ENCODE assay signal across 20 mouse cellular contexts in the genomic region with DNA sequence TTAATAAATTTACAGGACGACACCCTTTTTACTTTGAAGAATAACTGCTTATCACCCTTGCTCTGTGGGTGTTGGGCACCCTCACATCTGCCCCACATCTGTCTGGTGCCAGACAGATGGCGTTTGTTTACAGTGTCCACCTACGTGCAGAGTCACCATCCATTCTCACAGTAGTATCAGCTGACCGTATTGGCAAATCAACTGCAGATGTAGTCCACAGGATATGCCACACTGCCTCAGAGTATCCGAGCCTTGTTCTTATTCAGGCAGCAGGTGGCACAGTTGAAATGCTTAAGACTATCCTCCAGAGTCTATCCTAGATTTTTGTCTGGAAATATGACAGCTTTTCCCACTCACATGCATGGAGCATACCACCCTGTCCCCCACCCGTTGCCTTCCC. TPM values are rescaled to one million over a fixed set of nuclear protein-coding genes. Genes with fewer than 3 reads are reported as not detected.
DNase-seq lines count a peak whose midpoint lies in the region; ATAC-seq lines count a peak whose summit lies in the region.
"Had no signal": no experiment of that assay in that cellular context is flagged by ENCODE, and none has a peak within 500 bp of the region (broad histone marks: within the 10 kb centered on the region; RNA-seq: fewer than 3 reads in every experiment).

No protein-coding gene starts in this region.

- ATAC-seq in frontal cortex, adult (ENCODE audit: low TSS enrichment): peak; percentile 67; the same call in 1 of the 2 replicates
- ATAC-seq in megakaryocyte, adult 5-6 weeks (ENCODE audit: poor library complexity, severe bottlenecking): no peak
- 0 out of 2 replicates have a peak, but pooled peaks have one; percentile 31 for ATAC-seq in liver, embryonic 11.5 days (replicated peaks; ENCODE audit: low FRiP score)
- ATAC-seq in megakaryocyte-erythroid progenitor cell, adult 5-6 weeks (replicated peaks; ENCODE audit: low FRiP score, low TSS enrichment, poor library complexity, severe bottlenecking): peak; percentile 74
- ATAC-seq in hindbrain, embryonic 14.5 days (ENCODE audit: low FRiP score): no peak
- ATAC-seq: forebrain, postnatal 0 days had no signal

- no peaks in the 10 kb centered on the region for H3K9me3 ChIP-seq in megakaryocyte, embryonic 14.5 days
- H3K9me3 ChIP-seq in liver, embryonic 11.5 days (ENCODE audit: control insufficient read depth, low read length): no peaks in the 10 kb centered on the region
- no peaks in the 10 kb centered on the region for H3K9me3 ChIP-seq in hindbrain, embryonic 14.5 days (ENCODE audit: control insufficient read depth, low read length)
- H3K9me3 ChIP-seq: hindbrain, embryonic 15.5 days; neural tube, embryonic 12.5 days had no signal

- no peak overlapping the region for H3K4me2 ChIP-seq in liver, embryonic 11.5 days
- no peak overlapping the region for H3K4me2 ChIP-seq in hindbrain, embryonic 14.5 days (replicated peaks)
- H3K4me2 ChIP-seq: heart, embryonic 11.5 days; hindbrain, embryonic 15.5 days; neural tube, embryonic 12.5 days had no signal

- no peak for DNase-seq in frontal cortex, adult 2 months (ENCODE audit: extremely low spot score in 1 of 2, low spot score in 1 of 2)
- no peak for DNase-seq in liver, embryonic 11.5 days (ENCODE audit: low spot score)
- DNase-seq in hindbrain, embryonic 14.5 days (ENCODE audit: low spot score): no peak
- no peak for DNase-seq in heart, adult 18-20 months
- DNase-seq: cerebellum, adult 9-11 months; forebrain, postnatal 0 days; gastrocnemius, postnatal 10 days; heart, postnatal 14 days; kidney, adult 9 months; kidney, postnatal 4 days; lung, postnatal 4 days; right cerebral cortex, postnatal 14 days; thymus, postnatal 14 days had no signal

- peaks cover 70% of the 10 kb centered on the region for H3K36me3 ChIP-seq in megakaryocyte, embryonic 14.5 days (replicated peaks; ENCODE audit: low read length)
- H3K36me3 ChIP-seq in liver, embryonic 11.5 days (ENCODE audit: control insufficient read depth, insufficient read depth, low read length): peaks cover 14% of the 10 kb centered on the region
- H3K36me3 ChIP-seq in hindbrain, embryonic 14.5 days (replicated peaks; ENCODE audit: control insufficient read depth, insufficient read depth): peaks cover 57% of the 10 kb centered on the region

- WGBS in liver, embryonic 11.5 days: 72% methylated on average over 6 of the region's 6 CpGs
- WGBS in hindbrain, embryonic 14.5 days: 80% methylated on average over 6 of the region's 6 CpGs

- H3K27me3 ChIP-seq in megakaryocyte, embryonic 14.5 days (replicated peaks): no peaks in the 10 kb centered on the region
- H3K27me3 ChIP-seq in liver, embryonic 11.5 days (replicated peaks; ENCODE audit: control insufficient read depth, insufficient read depth, low read length): no peaks in the 10 kb centered on the region
- no peaks in the 10 kb centered on the region for H3K27me3 ChIP-seq in hindbrain, embryonic 14.5 days (ENCODE audit: control insufficient read depth, insufficient read depth, low read length)
- H3K27me3 ChIP-seq: hindbrain, embryonic 15.5 days; neural tube, embryonic 12.5 days had no signal

- no peak overlapping the region for H3K27ac ChIP-seq in liver, embryonic 11.5 days (ENCODE audit: low read depth, low read length)
- H3K27ac ChIP-seq in hindbrain, embryonic 14.5 days: no peak overlapping the region
- H3K27ac ChIP-seq: hindbrain, embryonic 15.5 days; neural tube, embryonic 12.5 days had no signal

- no peak overlapping the region for H3K9ac ChIP-seq in liver, embryonic 11.5 days (ENCODE audit: low read depth, low read length)
- H3K9ac ChIP-seq in hindbrain, embryonic 14.5 days: no peak overlapping the region
- H3K9ac ChIP-seq: forebrain, postnatal 0 days; hindbrain, embryonic 15.5 days; neural tube, embryonic 12.5 days had no signal

- peaks cover 39% of the 10 kb centered on the region for H3K4me1 ChIP-seq in megakaryocyte, embryonic 14.5 days
- no peaks in the 10 kb centered on the region for H3K4me1 ChIP-seq in liver, embryonic 11.5 days (replicated peaks; ENCODE audit: control insufficient read depth, insufficient read depth, low read length)
- H3K4me1 ChIP-seq in hindbrain, embryonic 14.5 days (replicated peaks; ENCODE audit: control insufficient read depth, insufficient read depth, low read length): no peaks in the 10 kb centered on the region
- H3K4me1 ChIP-seq: neural tube, embryonic 12.5 days had no signal

- H3K4me3 ChIP-seq in megakaryocyte, embryonic 14.5 days (replicated peaks): peak overlapping the region; percentile 38
- H3K4me3 ChIP-seq in liver, embryonic 11.5 days (ENCODE audit: low read depth, low read length): no peak overlapping the region
- H3K4me3 ChIP-seq in hindbrain, embryonic 14.5 days (replicated peaks; ENCODE audit: low read length): no peak overlapping the region
- H3K4me3 ChIP-seq: hindbrain, embryonic 15.5 days; neural tube, embryonic 12.5 days had no signal

RNA-seq across cellular contexts. Expression of a gene that starts 21.2 kb away (rescaled TPM):
- 94.0 and 97.6 TPM in 2 replicates for polyA plus RNA-seq in frontal cortex, adult 2 months (2012; rRNA removed)
- 6.0 and 7.6 TPM in 2 replicates for polyA plus RNA-seq in megakaryocyte, embryonic 14.5 days (2012; ENCODE audit: insufficient read depth, low replicate concordance)
- 9.1 and 14.6 TPM in 2 replicates for total RNA-seq in megakaryocyte, adult 5-6 weeks (2015)
- total RNA-seq in megakaryocyte, adult 5-6 weeks (2017): 9.2 and 10.1 TPM in 2 replicates
- polyA plus RNA-seq in liver, embryonic 11.5 days (2014; fragmentation: Nextera tagmentation; extraction: Ambion mirVana): 6.6 and 7.4 TPM in 2 replicates
- 8.1 and 24.0 TPM in 2 replicates for total RNA-seq in megakaryocyte-erythroid progenitor cell, adult 5-6 weeks (2014; fragmentation: Nextera tagmentation)
- total RNA-seq in megakaryocyte-erythroid progenitor cell, adult 5-6 weeks (2017): 0.33 and 5.4 TPM in 2 replicates
- 30.3 and 32.7 TPM in 2 replicates for polyA plus RNA-seq in hindbrain, embryonic 14.5 days (2014; fragmentation: Nextera tagmentation; extraction: Ambion mirVana)
- 10 to 100 TPM; 14.9 to 21.5 TPM for total RNA-seq in heart, adult 18-20 months (2021)

RNA-seq across cellular contexts. Expression of a gene that starts 21.4 kb away (rescaled TPM):
- 62.3 and 64.9 TPM in 2 replicates for polyA plus RNA-seq in frontal cortex, adult 2 months (2012; rRNA removed)
- polyA plus RNA-seq in megakaryocyte, embryonic 14.5 days (2012; ENCODE audit: insufficient read depth, low replicate concordance): 12.9 and 22.7 TPM in 2 replicates
- total RNA-seq in megakaryocyte, adult 5-6 weeks (2015): 33.2 and 36.6 TPM in 2 replicates
- total RNA-seq in megakaryocyte, adult 5-6 weeks (2017): 30.9 and 33.5 TPM in 2 replicates
- 40.9 and 42.0 TPM in 2 replicates for polyA plus RNA-seq in liver, embryonic 11.5 days (2014; fragmentation: Nextera tagmentation; extraction: Ambion mirVana)
- 35.9 and 38.2 TPM in 2 replicates for total RNA-seq in megakaryocyte-erythroid progenitor cell, adult 5-6 weeks (2014; fragmentation: Nextera tagmentation)
- 36.1 and 38.2 TPM in 2 replicates for total RNA-seq in megakaryocyte-erythroid progenitor cell, adult 5-6 weeks (2017)
- 99.4 and 106 TPM in 2 replicates for polyA plus RNA-seq in hindbrain, embryonic 14.5 days (2014; fragmentation: Nextera tagmentation; extraction: Ambion mirVana)
- total RNA-seq in heart, adult 18-20 months (2021): 10 to 100 TPM; 44.8 to 45.8 TPM

RNA-seq across cellular contexts. Expression of a gene that starts 42.0 kb away (rescaled TPM):
- 81.0 and 86.7 TPM in 2 replicates for polyA plus RNA-seq in frontal cortex, adult 2 months (2012; rRNA removed)
- 65.9 and 129 TPM in 2 replicates for polyA plus RNA-seq in megakaryocyte, embryonic 14.5 days (2012; ENCODE audit: insufficient read depth, low replicate concordance)
- total RNA-seq in megakaryocyte, adult 5-6 weeks (2015): 18.5 and 22.7 TPM in 2 replicates
- total RNA-seq in megakaryocyte, adult 5-6 weeks (2017): 13.1 and 22.2 TPM in 2 replicates
- polyA plus RNA-seq in liver, embryonic 11.5 days (2014; fragmentation: Nextera tagmentation; extraction: Ambion mirVana): 200 and 218 TPM in 2 replicates
- 3.5 and 14.2 TPM in 2 replicates for total RNA-seq in megakaryocyte-erythroid progenitor cell, adult 5-6 weeks (2014; fragmentation: Nextera tagmentation)
- 13.0 and 15.1 TPM in 2 replicates for total RNA-seq in megakaryocyte-erythroid progenitor cell, adult 5-6 weeks (2017)
- 120 and 127 TPM in 2 replicates for polyA plus RNA-seq in hindbrain, embryonic 14.5 days (2014; fragmentation: Nextera tagmentation; extraction: Ambion mirVana)
- total RNA-seq in heart, adult 18-20 months (2021): 100 to 1,000 TPM; 243 to 325 TPM

Comparison
In these comparisons a context has a peak if more than half of its experiments do, and no peak if none do; other contexts are left out.
1. ATAC-seq: peak in frontal cortex, adult (single experiment), liver, embryonic 11.5 days (single experiment) and megakaryocyte-erythroid progenitor cell, adult 5-6 weeks (single experiment); none in megakaryocyte, adult 5-6 weeks (single experiment) and hindbrain, embryonic 14.5 days (single experiment).